Mouse (Mus musculus) right cerebral cortex, postnatal 4 days (tissue): ENCODE measurements around the gene Pole.
A peak's percentile ranks its signal among the peaks of the same experiment; 100 is the strongest.

Experiments
- DNase-seq: peaks from one replicate; pipeline ENCODE4 v3.0.0-alpha.2; 2022

The Pole gene

DNA sequence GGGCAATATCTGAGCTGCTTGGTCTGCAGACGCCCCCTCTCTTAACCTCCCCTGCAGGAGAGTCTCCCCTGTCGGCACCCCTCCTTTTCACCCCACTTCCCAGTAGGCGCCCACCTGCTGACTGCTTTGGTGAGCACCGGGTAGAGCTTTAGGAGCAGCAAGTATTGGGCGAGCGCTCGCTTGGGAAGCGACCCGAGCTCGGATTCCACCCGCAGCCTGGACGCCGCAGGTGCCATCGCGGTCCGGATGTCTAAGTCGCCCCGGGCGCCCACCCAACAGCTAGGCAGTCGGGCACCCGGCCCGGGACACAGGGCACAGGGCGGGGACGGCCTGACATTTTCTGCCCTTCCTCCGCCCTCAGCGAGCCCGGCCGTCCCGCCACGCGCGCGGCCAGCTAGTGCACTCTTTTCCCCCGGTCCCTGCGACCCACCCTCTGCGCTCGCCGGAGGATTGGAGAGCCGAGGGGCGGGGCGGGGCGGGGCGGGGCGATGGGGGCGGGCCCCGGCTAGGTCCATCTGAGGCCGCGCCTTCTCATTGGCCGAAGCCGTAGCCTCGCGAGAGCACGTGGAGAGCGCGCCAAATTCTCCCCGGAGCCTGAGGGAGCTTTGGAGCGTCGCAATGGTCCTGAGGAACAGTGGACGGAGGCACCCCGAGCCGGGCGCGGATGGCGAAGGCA lies at the start of gene Pole, which contains the start of gene Pxmp2:
Pole (plus strand) TSS at position 537 of the 676 bp plus-strand sequence.
Pxmp2 (minus strand) TSS at position 417 of the 676 bp plus-strand sequence.
- peak; percentile 90 for DNase-seq

- no peak for DNase-seq
Measured at GRCm38 (mm10) chr5:110244091-110244490, 42.0 kb upstream of the Pole start.

- DNase-seq, result no peak
Measured at GRCm38 (mm10) chr5:110266941-110267340, 19.2 kb upstream of the Pole start.

- peak; percentile 99 for DNase-seq
Measured at GRCm38 (mm10) chr5:110269141-110270101, 16.7 kb upstream of the Pole start, which contains the start of gene Pgam5. Pgam5 (minus strand) TSS chr5:110269913.

GRCm38 (mm10) chr5:110270242-110270641 lies 15.9 kb upstream of the Pole start:
- no peak for DNase-seq

- DNase-seq, result no peak
Measured at GRCm38 (mm10) chr5:110274147-110274546, 12.0 kb upstream of the Pole start.

DNA sequence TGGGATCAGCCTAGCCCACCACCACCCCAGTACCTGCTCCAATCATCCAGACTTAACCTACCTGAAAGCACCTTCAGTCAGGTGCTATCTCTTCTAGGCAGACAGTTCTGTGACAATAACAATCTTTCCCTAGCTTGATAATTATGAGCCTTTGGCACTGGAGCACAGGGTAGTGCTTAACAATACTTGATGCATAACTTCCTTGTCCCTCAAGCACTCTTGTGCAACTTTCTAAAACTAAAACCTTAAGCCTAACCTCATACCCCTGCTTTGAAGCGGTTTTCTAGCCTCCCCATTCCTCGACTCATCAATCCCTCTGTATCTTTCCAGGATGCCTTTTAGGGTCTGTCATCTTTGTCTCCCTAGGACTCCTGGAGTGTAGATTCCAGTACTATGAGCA lies 11.3 kb upstream of the Pole start:
- DNase-seq, result no peak

GRCm38 (mm10) chr5:110276391-110276790 lies 9.7 kb upstream of the Pole start:
- no peak for DNase-seq

- no peak for DNase-seq
Measured at GRCm38 (mm10) chr5:110276910-110277309, 9.2 kb upstream of the Pole start.

DNA sequence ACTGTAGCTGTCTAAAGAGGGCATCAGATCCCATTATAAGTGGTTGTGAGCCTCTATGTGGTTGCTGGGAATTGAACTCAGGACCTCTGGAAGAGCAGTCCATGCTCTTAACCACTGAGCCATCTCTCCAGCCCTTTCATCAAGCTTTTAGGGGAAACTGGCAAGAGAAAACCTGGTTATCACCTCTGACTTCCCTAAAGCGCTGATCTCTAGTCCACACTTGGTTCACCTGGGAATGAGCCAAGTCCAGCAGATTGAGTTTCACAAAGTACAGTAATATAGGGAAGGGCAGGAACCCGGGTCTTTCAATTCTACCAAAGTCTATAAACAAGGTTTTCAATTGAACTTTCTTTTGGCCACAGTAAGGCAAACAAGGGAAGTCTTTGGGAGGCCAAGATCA lies 4.1 kb upstream of the Pole start:
- no peak for DNase-seq

DNA sequence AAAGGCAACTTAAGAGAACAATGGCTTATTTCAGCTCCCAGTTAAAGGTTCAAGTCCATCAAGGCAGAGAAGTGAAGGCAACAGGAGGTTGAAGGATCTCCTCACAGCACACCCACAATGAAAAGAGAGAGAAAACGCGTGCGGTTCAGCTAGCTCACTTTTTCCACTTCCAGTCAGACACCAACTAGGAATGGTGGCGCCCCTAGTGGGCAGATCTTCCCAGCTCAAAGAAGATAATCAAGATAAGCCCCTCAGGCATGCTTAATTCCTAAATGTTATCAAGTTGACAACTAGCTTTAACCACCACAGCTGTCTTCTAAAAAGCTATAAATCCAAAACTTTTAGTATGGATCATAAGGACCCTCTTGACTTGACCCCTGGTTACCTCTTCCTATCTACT lies 1.6 kb upstream of the Pole start:
- DNase-seq, result peak; percentile 73

DNA sequence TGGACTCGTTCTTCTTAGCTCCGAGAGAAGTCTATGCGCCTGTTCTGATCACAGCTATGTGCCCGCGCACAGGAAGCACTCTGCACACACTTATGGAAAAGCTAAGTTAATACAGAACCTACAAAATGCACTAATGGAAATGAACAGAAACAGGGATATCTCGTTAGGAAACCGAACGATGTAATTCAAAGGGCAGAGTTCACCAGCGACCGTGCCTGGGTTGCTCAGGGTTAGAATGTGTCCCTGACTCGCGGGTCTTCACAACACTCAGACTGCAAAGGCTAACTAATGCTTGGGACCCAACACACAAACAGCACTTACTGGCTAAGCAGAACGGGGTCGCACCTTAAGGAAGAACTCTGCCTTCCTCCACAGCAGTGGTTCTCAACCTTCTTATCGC lies 950 bp upstream of the Pole start:
- no peak for DNase-seq

GRCm38 (mm10) chr5:110286446-110287083 lies 459 bp downstream of the Pole start:
- no peak for DNase-seq

DNA sequence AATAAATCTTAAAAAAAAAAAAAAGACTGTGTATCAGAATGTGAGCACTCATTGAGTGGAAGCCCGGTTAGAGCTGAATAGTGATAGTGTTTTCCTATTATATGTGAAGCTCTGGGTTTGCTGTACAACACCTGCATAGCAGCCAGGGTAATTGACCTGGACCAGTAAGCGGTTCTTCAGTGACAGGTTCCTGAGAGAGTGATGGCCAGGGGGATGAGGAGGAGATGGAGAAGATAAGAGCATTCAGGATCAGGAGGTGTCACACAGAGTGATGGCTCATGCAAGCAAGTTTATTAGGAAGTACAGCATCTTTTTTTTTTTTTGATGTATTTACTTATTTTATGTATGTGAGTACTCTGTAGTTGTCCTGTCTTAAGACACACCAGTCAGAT lies 974 bp downstream of the Pole start:
- no peak for DNase-seq

DNA sequence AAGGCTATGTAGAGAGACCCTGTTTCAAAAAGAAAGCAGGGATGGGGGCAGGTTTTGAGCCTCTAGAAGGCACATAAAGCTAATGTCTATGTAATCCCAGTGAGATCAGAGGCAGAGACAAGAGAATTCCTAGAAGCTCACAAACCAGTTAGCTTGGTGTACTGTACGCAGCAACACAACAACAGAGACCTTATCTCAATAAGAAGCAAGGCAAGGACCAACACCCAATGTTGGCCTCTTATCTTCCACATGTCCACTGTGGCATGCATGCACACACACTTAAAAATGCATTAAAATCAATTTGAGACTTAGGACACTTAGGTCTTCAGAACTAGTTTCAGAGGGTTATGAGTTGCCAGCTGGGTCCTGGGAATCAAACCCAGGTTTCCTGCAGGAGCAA lies 5.5 kb downstream of the Pole start:
- DNase-seq, result no peak

DNA sequence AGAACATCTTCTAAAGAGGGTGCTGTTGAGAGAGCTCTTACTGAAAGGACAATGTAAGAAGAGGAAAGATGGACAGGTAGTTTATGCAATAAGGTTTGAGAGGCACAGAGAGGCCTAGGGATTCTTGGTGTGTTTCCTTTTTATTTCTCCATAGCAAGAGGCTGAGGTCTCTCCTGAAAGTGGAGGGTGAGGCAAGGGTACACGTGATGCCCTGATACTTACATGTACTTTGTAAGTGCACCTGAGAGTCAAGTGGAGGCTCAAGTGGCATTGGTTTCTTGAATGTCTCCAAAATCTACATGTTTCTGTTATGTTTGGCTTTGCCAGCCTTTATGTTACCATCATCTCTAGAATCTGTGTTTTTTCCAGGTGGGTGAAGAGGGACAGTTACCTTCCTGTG lies 10.5 kb downstream of the Pole start:
- DNase-seq, result no peak

DNA sequence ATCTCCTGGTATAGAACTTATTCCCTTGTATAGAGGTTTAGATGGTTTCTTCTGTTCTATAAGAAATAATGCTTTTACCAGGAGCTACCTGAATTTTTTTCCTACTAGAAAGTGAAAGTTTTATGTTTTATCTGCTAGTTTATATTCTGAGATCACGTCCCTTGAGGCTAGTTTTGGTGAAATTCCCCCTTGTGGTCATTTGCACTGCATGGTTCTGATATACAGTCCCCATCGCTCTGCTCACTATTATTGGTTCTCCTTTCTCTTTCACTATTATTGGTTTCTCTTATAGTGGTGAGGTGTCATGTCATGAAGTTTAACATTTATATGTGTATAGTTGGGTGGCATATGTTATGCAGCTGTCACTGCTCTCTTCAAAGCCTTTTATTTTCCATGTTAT lies 14.5 kb downstream of the Pole start:
- no peak for DNase-seq

DNA sequence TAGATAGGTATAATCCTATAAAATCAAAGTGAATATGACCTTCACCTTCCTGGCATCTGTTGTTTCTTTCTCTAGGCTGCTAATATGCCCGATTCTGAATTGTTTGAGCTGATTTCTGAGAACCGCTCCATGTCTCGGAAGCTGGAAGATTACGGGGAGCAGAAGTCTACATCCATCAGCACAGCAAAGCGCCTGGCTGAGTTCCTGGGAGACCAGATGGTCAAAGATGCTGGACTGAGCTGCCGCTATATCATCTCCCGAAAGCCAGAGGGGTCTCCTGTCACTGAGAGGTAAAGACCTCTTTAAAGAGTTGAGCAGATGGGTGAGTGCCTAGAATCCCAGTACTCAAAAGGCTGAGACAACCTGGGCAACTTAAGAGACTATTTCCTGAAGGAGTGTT lies 22.8 kb downstream of the Pole start:
- DNase-seq, result no peak

GRCm38 (mm10) chr5:110313127-110313526 lies 27.0 kb downstream of the Pole start:
- no peak for DNase-seq

GRCm38 (mm10) chr5:110330508-110330907 lies 44.4 kb downstream of the Pole start:
- DNase-seq, result no peak

DNA sequence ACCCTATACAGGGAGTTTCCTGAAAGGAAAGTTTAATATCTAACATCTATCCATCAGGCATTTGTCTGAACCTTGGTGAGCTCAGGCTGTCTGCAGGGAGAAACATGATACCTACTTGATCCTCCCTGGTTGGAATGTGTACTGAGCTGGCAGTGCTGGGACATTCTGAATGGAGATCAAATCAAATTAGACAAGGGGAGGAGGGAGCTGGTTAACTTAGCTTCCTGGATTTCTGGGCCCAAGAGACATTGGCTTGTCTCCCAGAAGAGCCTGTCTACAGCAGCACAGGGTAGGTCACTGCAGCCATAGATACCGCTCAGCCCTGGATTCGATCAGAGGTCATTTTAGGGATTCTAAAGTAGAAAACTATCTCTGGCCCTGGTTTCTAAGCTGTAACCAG lies 52.7 kb downstream of the Pole start:
- DNase-seq, result no peak

DNA sequence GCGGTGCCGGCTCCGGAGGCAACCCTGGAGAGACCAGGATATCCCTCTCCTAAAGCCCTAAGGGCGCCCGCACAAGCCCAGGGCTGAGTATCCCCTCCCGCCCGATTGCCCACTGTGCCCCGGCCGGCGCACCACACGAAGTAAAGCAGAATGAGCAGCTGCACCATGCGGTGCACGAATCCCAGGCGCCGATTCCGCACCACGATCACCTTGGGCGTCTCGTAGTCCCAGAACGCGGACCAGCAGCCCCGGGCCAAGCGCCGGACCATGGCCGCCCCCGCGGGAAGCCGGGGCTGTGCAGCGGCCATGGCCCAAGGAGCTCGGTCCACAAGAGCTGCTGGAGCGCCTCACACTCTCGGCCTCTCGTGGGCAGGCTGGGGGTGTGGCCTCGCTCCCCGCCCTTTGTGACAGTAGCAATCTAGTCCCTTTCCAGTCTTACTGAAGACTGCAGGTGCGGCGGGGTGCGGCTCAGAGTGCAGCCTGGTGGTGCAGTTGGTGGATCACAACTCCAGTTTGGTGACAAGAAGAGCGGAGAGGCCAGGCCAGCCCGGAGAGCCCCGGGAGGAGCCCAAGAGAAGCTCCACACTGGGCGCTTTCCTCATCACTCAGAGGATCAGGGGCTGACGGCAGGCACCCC lies 56.7 kb downstream of the Pole start, which contains the start of gene P2rx2:
P2rx2 (minus strand) TSS at position 565 of the 637 bp plus-strand sequence.
- peak; percentile 49 for DNase-seq

DNA sequence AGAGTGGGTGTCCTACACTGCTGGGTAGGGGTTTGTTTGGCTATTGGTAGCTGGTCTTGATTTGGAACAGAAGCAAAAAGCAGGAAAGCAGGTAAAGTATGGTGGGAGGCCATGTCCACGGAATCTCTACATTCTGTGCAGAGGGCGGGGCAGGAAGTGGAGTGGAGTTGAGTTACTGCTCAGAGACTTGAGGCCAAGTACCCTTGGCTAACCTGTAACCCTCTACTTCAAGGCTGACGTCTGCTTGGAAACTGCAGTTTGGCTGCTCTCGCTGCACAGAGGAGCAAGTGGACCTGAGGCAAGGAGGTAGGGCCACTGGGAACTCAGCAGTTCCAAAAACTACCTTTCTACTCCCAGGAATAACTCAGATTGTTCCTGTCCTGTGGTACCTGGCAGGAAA lies 58.4 kb downstream of the Pole start, which contains the start of gene Lrcol1:
Lrcol1 (plus strand) TSS at position 207 of the 400 bp plus-strand sequence.
- no peak for DNase-seq
